1 mouse cellular context compared by ENCODE assay signal in genomic region chr5:114731498-114731897, GRCm38 (mm10).
TF ChIP-seq lines count a peak whose summit lies in the region.

No protein-coding gene starts in this region.

TF ChIP-seq in CH12.LX, 34 proteins besides CTCF, POLR2A, EP300 and RAD21:
- peak; percentile 84 for TF ChIP-seq ZKSCAN1 (IDR thresholded peaks at IDR 0.05; ENCODE audit: borderline replicate concordance, low read depth, low read length)
- TF ChIP-seq TBP (conservative IDR thresholded peaks at IDR 0.05; ENCODE audit: low read depth, low read length): no peak
- peak; percentile 18; the same call in 1 of the 2 replicates for TF ChIP-seq SMC3 (IDR thresholded peaks at IDR 0.05; ENCODE audit: low read depth, low read length)
